Mouse (Mus musculus) small intestine, adult 2 months (tissue): Measurements from ENCODE around the gene Rxfp4. TPM values are rescaled to one million over a fixed set of nuclear protein-coding genes. Genes with fewer than 3 reads are reported as not detected.

Experiments used
- H3K27ac ChIP-seq: fragments of 200-500 bp; 2 replicates; pipeline ENCODE4 v1.5.1; 2012; ENCODE audit warnings: low read depth, low read length, control low read depth, inconsistent platforms; ENCODE audit not compliant: insufficient read depth
- H3K27me3 ChIP-seq: fragments of 200-500 bp; 2 replicates; pipeline ENCODE4 v1.6.1; 2012; ENCODE audit warnings: mild to moderate bottlenecking, moderate library complexity, low read length, inconsistent platforms; ENCODE audit not compliant: control insufficient read depth, insufficient read depth
- H3K36me3 ChIP-seq: fragments of 200-500 bp; 2 replicates; pipeline ENCODE4 v1.6.1; 2012; ENCODE audit warnings: mild to moderate bottlenecking, low read length, control low read depth, inconsistent platforms; ENCODE audit not compliant: control insufficient read depth, insufficient read depth
- H3K4me1 ChIP-seq: fragments of 200-500 bp; 2 replicates; pipeline ENCODE4 v1.6.1; 2012; ENCODE audit warnings: low read length, inconsistent platforms, mixed read lengths; ENCODE audit not compliant: control insufficient read depth, insufficient read depth, insufficient read length
- H3K4me3 ChIP-seq: fragments of 200-500 bp; 2 replicates; pipeline ENCODE4 v1.5.1; 2012; ENCODE audit warnings: low read depth, mild to moderate bottlenecking, control low read depth, inconsistent platforms, low read length, moderate library complexity
- CTCF ChIP-seq: fragments of 200-500 bp; IDR thresholded peaks from 2 replicates; pipeline ENCODE4 v1.5.1; 2012; ENCODE audit warnings: low read depth, mild to moderate bottlenecking, control low read depth, inconsistent platforms, low read length, moderate library complexity, mixed read lengths; ENCODE audit not compliant: insufficient replicate concordance, insufficient read length; ENCODE audit errors: extremely low read depth
- POLR2A ChIP-seq: fragments of 200-500 bp; IDR thresholded peaks from 2 replicates; pipeline ENCODE4 v1.6.1; 2012; ENCODE audit warnings: low read depth, mild to moderate bottlenecking, control low read depth, inconsistent platforms, low read length, moderate library complexity
- WGBS: fragments of 180-500 bp; shearing (Covaris S2); methylation state at CpG from one replicate; pipeline ENCODE4 v1.1.7; 2018; 5-methylcytosine and 5-hydroxymethylcytosine counted together
- polyA plus RNA-seq: library from polyadenylated mRNA; depleted of rRNA; stranded (reverse); fragments of >200 nt; gene quantifications from 2 replicates; pipeline ENCODE4 v1.2.3, GENCODE M21; 2012; rRNA removed

Gene Rxfp4
- polyA plus RNA-seq, result not detected in 2 replicates

- Histone ChIP-seq H3K27ac (no peak within 1 kb of the TSS), H3K36me3 (0 out of 2 replicates have a peak, but pooled peaks cover under 1% of the 10 kb centered on the region), H3K4me3 (no peak within 1 kb of the TSS), H3K4me1 (peaks cover 20% of the 10 kb centered on the region; the same call in 1 of the 2 replicates), H3K27me3 (no peaks in the 10 kb centered on the region)
- 70% methylated on average over 17 of the region's 17 CpGs for WGBS
- TF ChIP-seq POLR2A (no peak), CTCF (no peak)
Measured at GRCm38 (mm10) chr3:88652846-88653515, at the start of gene Rxfp4. Gene Rxfp4, minus strand, starts transcription at chr3:88653142.

GRCm38 (mm10) chr3:88701222-88701621 is 48.3 kb upstream of the Rxfp4 start:
- TF ChIP-seq POLR2A (no peak), CTCF (no peak)
- Histone ChIP-seq H3K27ac (no peak overlapping the region), H3K4me1 (no peaks in the 10 kb centered on the region), H3K27me3 (no peaks in the 10 kb centered on the region), H3K4me3 (no peak overlapping the region), H3K36me3 (peaks cover 78% of the 10 kb centered on the region)
- 66% methylated on average over 3 of the region's 3 CpGs for WGBS

GRCm38 (mm10) chr3:88700247-88700646 is 47.3 kb upstream of the Rxfp4 start:
- no peak overlapping the region for H3K27ac ChIP-seq
- H3K4me1 ChIP-seq, result no peaks in the 10 kb centered on the region
- WGBS, result 75% methylated on average over 3 of the region's 3 CpGs
- no peaks in the 10 kb centered on the region for H3K27me3 ChIP-seq
- TF ChIP-seq CTCF (no peak), POLR2A (no peak)
- H3K4me3 ChIP-seq, result no peak overlapping the region
- peaks cover 83% of the 10 kb centered on the region for H3K36me3 ChIP-seq

- no peaks in the 10 kb centered on the region for H3K4me1 ChIP-seq
- 60% methylated on average over 6 of the region's 6 CpGs for whole genome bisulfite sequencing
- H3K36me3 ChIP-seq, result peaks cover 85% of the 10 kb centered on the region
- H3K27me3 ChIP-seq, result no peaks in the 10 kb centered on the region
- no peak overlapping the region for H3K27ac ChIP-seq
- TF ChIP-seq POLR2A (no peak), CTCF (no peak)
- H3K4me3 ChIP-seq, result no peak overlapping the region
Measured at GRCm38 (mm10) chr3:88698834-88699233, 45.9 kb upstream of the Rxfp4 start.

- Histone ChIP-seq H3K36me3 (peaks cover 86% of the 10 kb centered on the region), H3K27me3 (no peaks in the 10 kb centered on the region), H3K4me3 (no peak overlapping the region), H3K27ac (no peak overlapping the region), H3K4me1 (no peaks in the 10 kb centered on the region)
- TF ChIP-seq CTCF (no peak), POLR2A (no peak)
- WGBS, result 91% methylated on average over 1 of the region's 1 CpGs
Measured at GRCm38 (mm10) chr3:88698051-88698450, 45.1 kb upstream of the Rxfp4 start.

- TF ChIP-seq POLR2A, result no peak
- TF ChIP-seq CTCF, result no peak
- H3K27me3 ChIP-seq, result no peaks in the 10 kb centered on the region
- peaks cover 83% of the 10 kb centered on the region for H3K36me3 ChIP-seq
- no peaks in the 10 kb centered on the region for H3K4me1 ChIP-seq
- H3K4me3 ChIP-seq, result no peak overlapping the region
- no peak overlapping the region for H3K27ac ChIP-seq
Measured at GRCm38 (mm10) chr3:88695545-88695944, 42.6 kb upstream of the Rxfp4 start.

- 85% methylated on average over 5 of the region's 5 CpGs for WGBS
- TF ChIP-seq CTCF, result no peak
- no peak for TF ChIP-seq POLR2A
Measured at GRCm38 (mm10) chr3:88689079-88689478, 36.1 kb upstream of the Rxfp4 start.

More at GRCm38 (mm10) chr3:88689079-88689478, 36.1 kb upstream of the Rxfp4 start:
- Histone ChIP-seq H3K4me3 (no peak overlapping the region), H3K27me3 (no peaks in the 10 kb centered on the region), H3K27ac (no peak overlapping the region), H3K4me1 (peaks cover 5% of the 10 kb centered on the region; the same call in 1 of the 2 replicates), H3K36me3 (peaks cover 46% of the 10 kb centered on the region)
